Mouse (Mus musculus) neural tube, embryonic 14.5 days (tissue): ENCODE results near the gene 2900011O08Rik. TPM values are rescaled to one million over a fixed set of nuclear protein-coding genes. Genes with fewer than 3 reads are reported as not detected.

ENCODE experiments used
- ATAC-seq: fragments of 200-750 bp; cut with Nextera tagmentation; 2 replicates; pipeline ENCODE4 v1.8.0; 2017; ENCODE audit warnings: low read depth, mild to moderate bottlenecking, moderate TSS enrichment, moderate library complexity
- H3K27ac ChIP-seq: fragments of 300-500 bp; sonication (generic); 2 replicates; pipeline ENCODE4 v1.5.1; 2014; ENCODE audit warnings: low read depth, mild to moderate bottlenecking, control low read depth, low read length, moderate library complexity, mixed read lengths
- H3K27me3 ChIP-seq: fragments of 300-500 bp; sonication (generic); 2 replicates; pipeline ENCODE4 v1.6.1; 2014; ENCODE audit warnings: low read length; ENCODE audit not compliant: control insufficient read depth, insufficient read depth
- H3K36me3 ChIP-seq: fragments of 300-500 bp; sonication (generic); 2 replicates; pipeline ENCODE4 v1.6.1; 2014; ENCODE audit warnings: low read length, mixed read lengths; ENCODE audit not compliant: control insufficient read depth, insufficient read depth
- H3K4me1 ChIP-seq: fragments of 300-500 bp; sonication (generic); 2 replicates; pipeline ENCODE4 v1.6.1; 2014; ENCODE audit warnings: low read length; ENCODE audit not compliant: control insufficient read depth, insufficient read depth
- H3K4me2 ChIP-seq: fragments of 300-500 bp; sonication (generic); 2 replicates; pipeline ENCODE4 v1.6.1; 2014; ENCODE audit warnings: mild to moderate bottlenecking, low read depth, low read length, control low read depth
- H3K4me3 ChIP-seq: fragments of 300-500 bp; sonication (generic); 2 replicates; pipeline ENCODE4 v1.5.1; 2014; ENCODE audit warnings: low read depth, low read length, control low read depth, mixed read lengths
- H3K9ac ChIP-seq: fragments of 300-500 bp; sonication (generic); replicated peaks from 2 replicates; pipeline ENCODE4 v1.6.1; 2014; ENCODE audit warnings: low read depth, mild to moderate bottlenecking, control low read depth, low read length, mixed read lengths
- H3K9me3 ChIP-seq: fragments of 300-500 bp; sonication (generic); 2 replicates; pipeline ENCODE4 v1.6.1; 2016; ENCODE audit warnings: low read length; ENCODE audit not compliant: control insufficient read depth
- WGBS: fragments of 180-500 bp; shearing (Covaris S2); extraction: QIAGEN DNeasy Blood & Tissue Kit; methylation state at CpG from one replicate; pipeline ENCODE4 v1.1.7; 2014; 5-methylcytosine and 5-hydroxymethylcytosine counted together
- polyA plus RNA-seq: library from polyadenylated mRNA; unstranded; fragments of >200 nt; fragmentation: Nextera tagmentation; extraction: Ambion mirVana; gene quantifications from 2 replicates; pipeline ENCODE4 v1.2.1, GENCODE M21; 2014

Gene 2900011O08Rik
- polyA plus RNA-seq, 1 experiment from 2014 or later = 233 TPM

DNA sequence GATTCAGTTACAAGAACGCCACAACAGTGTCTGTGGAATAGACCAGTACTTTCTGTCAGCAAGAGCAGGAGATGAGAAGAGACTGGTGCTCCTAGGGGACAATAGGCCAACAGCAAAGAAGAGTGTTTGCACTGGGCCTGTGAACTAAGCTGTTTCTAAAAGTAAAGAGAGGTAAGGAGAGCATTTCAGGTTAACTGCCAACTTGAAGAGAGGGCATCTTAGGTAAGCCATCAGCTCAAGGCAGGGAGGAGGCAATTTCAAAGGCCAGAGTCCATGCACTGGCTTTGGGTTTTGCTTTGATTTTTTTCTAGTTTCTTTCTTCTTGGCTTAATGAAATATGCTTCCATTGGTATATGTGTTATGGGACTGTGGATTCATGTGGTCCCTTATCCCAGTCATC is 7.7 kb downstream of the 2900011O08Rik start:
- no peaks in the 10 kb centered on the region for H3K4me1 ChIP-seq
- H3K4me2 ChIP-seq = no peak overlapping the region
- no peaks in the 10 kb centered on the region for H3K27me3 ChIP-seq
- ATAC-seq = no peak
- H3K9ac ChIP-seq = no peak overlapping the region
- WGBS = 97% methylated on average over 1 of the region's 1 CpGs
- H3K36me3 ChIP-seq = no peaks in the 10 kb centered on the region
- H3K27ac ChIP-seq = no peak overlapping the region
- no peak overlapping the region for H3K4me3 ChIP-seq
- no peaks in the 10 kb centered on the region for H3K9me3 ChIP-seq

DNA sequence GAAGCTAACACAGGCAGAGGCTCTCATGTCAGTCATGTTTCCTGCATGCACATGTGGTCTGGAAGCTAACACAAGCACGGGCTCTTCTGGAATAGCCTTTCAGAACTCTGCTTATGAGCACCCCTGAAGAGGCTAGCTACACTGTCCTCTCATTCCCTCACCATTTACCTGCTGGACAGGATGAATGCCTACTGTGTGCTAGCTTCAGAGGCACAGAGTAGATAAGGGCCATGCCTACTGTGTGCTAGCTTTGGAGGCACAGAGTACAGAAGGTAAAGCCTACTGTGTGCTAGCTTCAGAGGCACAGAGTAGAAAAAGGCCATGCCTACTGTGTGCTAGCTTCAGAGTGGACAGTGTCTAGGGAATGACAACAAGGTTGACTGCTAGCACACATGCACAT is 8.1 kb downstream of the 2900011O08Rik start:
- no peaks in the 10 kb centered on the region for H3K36me3 ChIP-seq
- H3K9me3 ChIP-seq = no peaks in the 10 kb centered on the region
- H3K27me3 ChIP-seq = no peaks in the 10 kb centered on the region
- no peak for ATAC-seq
- no peak overlapping the region for H3K4me3 ChIP-seq
- WGBS = 86% methylated on average over 1 of the region's 1 CpGs
- no peaks in the 10 kb centered on the region for H3K4me1 ChIP-seq
- H3K27ac ChIP-seq = no peak overlapping the region
- H3K4me2 ChIP-seq = no peak overlapping the region
- H3K9ac ChIP-seq = no peak overlapping the region

DNA sequence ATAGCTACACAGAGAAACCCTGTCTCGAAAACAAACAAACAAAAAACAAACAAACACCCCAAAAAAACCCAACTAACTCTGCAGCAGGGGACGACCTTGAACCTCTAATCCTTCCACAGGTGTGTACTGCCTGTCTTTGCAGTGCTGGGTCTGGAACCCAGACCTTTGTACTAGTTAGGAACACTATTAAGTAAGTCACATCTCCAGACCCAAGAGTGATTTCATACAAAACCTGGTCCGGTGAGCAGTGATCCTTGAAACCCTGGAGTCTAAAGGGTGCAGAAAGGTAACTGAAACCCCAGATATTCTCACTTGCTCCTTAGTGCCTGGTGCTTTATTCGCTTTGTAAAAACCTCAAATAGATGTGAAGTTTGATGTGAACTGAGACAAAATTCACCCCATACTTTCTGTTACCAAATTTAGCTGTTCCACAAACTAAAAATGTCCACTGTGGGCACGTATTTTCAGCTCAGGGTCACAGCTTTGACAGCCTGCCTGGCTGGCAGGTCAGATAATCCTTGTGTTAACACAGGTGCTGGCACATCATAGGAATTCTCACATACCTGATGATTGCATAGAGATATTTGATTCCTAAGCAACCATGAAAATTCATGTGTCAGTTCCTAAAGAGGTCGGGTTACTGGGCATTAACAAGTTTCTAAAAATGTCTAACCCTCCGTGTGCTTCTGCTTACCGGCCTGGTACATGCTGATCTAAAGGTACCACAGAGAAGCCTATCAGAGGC is 17.2 kb downstream of the 2900011O08Rik start:
- Histone ChIP-seq H3K4me3 (no peak overlapping the region), H3K4me2 (no peak overlapping the region), H3K27ac (no peak overlapping the region), H3K4me1 (no peaks in the 10 kb centered on the region), H3K9ac (no peak overlapping the region), H3K9me3 (no peaks in the 10 kb centered on the region), H3K27me3 (no peaks in the 10 kb centered on the region), H3K36me3 (no peaks in the 10 kb centered on the region)
- no peak for ATAC-seq
- WGBS = 67% methylated on average over 8 of the region's 8 CpGs

DNA sequence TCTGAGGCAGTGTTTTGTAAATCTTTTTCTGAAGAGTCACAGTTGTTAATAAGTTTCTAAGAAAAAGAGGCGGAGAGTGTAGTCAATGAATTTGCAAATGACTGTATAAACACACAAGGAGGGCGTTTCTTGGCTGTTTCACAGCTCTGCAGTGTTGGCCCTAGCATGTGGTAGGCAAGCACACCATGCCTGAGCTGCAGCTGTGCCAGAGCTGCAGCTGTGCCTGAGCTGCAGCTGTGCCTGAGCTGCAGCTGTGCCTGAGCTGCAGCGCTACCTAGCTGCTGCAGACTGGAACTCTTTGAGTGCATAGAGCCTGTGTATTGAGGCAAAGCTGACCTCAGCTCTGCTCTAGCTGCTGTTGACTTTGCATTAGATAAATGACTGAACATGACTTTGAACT is 17.8 kb downstream of the 2900011O08Rik start:
- H3K27ac ChIP-seq = no peak overlapping the region
- H3K4me2 ChIP-seq = no peak overlapping the region
- 20% methylated on average over 3 of the region's 3 CpGs for WGBS
- no peaks in the 10 kb centered on the region for H3K27me3 ChIP-seq
- H3K36me3 ChIP-seq = no peaks in the 10 kb centered on the region
- no peaks in the 10 kb centered on the region for H3K4me1 ChIP-seq
- H3K9ac ChIP-seq = no peak overlapping the region
- no peak overlapping the region for H3K4me3 ChIP-seq
- no peaks in the 10 kb centered on the region for H3K9me3 ChIP-seq
- ATAC-seq = peak; percentile 85

DNA sequence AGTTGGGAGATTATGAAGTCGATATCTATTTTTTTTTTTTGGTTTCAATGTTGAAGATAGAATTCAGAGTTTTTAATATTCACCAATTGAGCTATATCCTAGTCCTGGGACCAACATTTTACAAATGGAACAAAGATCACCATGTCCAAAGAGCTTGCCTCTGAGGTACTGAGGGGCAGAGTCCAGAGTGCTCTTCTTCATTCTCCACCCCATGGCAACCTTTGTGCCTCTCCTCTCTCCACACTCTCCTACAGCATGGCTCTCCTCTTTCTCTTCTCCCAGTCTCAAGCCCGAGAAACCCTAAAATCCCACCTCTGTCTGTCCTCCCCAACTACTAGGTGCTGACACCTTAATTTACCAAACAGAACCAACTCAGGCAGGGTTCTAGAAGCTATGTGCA is 18.3 kb downstream of the 2900011O08Rik start:
- no peaks in the 10 kb centered on the region for H3K9me3 ChIP-seq
- no peak for ATAC-seq
- no peaks in the 10 kb centered on the region for H3K36me3 ChIP-seq
- no peak overlapping the region for H3K4me3 ChIP-seq
- H3K4me1 ChIP-seq = no peaks in the 10 kb centered on the region
- no peaks in the 10 kb centered on the region for H3K27me3 ChIP-seq
- no peak overlapping the region for H3K27ac ChIP-seq
- H3K9ac ChIP-seq = no peak overlapping the region
- H3K4me2 ChIP-seq = no peak overlapping the region
- 93% methylated on average over 2 of the region's 2 CpGs for WGBS

DNA sequence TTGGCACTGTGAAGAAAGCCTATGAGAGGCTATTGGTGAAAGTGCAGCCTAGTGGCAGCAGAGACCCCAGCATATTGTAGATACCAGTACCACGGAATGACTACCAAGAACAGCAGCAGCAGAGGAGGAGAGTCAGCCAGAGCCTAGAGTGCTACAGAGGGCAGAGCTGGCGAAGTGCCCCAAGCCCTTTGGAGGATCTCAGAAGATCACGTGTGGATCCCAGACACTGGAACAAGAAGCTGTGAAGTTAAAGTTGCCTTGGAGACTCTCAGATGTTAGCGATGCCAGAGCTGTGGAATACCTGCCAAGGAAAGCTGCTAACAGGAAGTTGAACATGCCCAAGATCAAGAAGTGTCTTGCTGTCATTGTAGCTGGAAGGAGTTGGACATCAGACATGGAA is 18.9 kb downstream of the 2900011O08Rik start:
- Histone ChIP-seq H3K36me3 (no peaks in the 10 kb centered on the region), H3K27me3 (no peaks in the 10 kb centered on the region), H3K4me3 (no peak overlapping the region), H3K9me3 (no peaks in the 10 kb centered on the region), H3K4me2 (no peak overlapping the region), H3K9ac (no peak overlapping the region), H3K4me1 (no peaks in the 10 kb centered on the region), H3K27ac (no peak overlapping the region)
- ATAC-seq = no peak
- 92% methylated on average over 4 of the region's 4 CpGs for WGBS

DNA sequence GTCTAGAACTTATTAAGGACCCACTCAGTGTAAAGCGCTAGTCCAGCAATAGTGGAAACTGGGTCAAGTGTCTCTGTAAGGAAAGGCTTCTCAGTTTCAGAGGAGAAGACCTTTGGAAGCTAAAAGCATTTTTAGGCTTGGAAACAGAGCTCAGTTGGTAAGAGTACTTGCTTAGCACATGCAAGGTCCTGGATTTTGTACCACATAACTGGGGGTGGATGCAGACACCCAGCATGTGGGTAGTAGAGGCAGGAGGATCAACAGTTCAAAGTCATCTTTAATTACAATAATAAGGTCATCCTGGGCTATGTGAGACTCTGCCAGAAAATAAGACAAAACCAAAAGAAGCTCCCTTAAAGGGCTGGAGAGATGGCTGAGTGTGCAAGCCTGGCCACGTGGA is 21.7 kb downstream of the 2900011O08Rik start:
- H3K27ac ChIP-seq = no peak overlapping the region
- no peaks in the 10 kb centered on the region for H3K4me1 ChIP-seq
- H3K9me3 ChIP-seq = no peaks in the 10 kb centered on the region
- no peaks in the 10 kb centered on the region for H3K27me3 ChIP-seq
- no peak overlapping the region for H3K4me3 ChIP-seq
- H3K4me2 ChIP-seq = no peak overlapping the region
- no peak overlapping the region for H3K9ac ChIP-seq
- 82% methylated on average over 2 of the region's 2 CpGs for WGBS
- ATAC-seq = no peak
- H3K36me3 ChIP-seq = no peaks in the 10 kb centered on the region

DNA sequence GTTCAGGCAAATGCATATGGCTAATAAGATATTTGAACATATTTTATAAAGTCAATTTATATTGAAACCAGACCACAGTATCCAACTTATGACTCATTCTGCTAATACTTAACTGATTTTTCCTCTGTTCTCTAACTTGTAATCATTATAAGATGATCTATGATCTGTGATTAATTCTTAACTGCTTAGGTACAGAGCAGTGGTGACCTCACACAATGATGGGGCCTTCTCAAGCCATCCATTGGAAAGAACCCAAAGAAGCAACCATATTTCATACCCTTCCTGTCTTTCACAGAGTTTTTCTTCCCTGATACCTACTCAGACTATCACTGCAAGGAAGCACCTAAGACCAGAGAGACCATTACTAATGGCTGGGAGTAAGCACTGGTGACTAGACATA is 22.3 kb downstream of the 2900011O08Rik start:
- H3K27ac ChIP-seq = no peak overlapping the region
- ATAC-seq = no peak

DNA sequence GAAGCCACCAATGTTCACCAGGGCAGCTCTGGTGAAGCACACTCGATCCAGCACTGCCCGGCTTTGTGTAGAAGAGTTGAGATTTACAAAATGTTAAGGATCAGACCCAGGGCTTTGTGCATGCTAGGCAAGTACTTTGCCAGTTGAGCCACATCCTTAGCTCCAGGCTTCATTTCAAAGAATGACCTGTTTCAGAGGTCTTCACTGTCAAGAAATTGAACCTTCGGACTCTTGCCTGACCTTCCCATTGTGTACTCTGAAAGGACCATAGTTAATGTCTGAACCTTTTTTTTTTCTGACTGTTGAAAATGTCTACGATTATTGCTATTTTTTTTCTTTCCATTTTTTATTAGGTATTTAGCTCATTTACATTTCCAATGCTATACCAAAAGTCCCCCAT is 23.6 kb downstream of the 2900011O08Rik start:
- Histone ChIP-seq H3K9me3 (no peaks in the 10 kb centered on the region), H3K4me3 (no peak overlapping the region), H3K4me1 (no peaks in the 10 kb centered on the region), H3K27me3 (no peaks in the 10 kb centered on the region), H3K27ac (no peak overlapping the region), H3K36me3 (no peaks in the 10 kb centered on the region), H3K9ac (no peak overlapping the region), H3K4me2 (no peak overlapping the region)
- 90% methylated on average over 4 of the region's 4 CpGs for WGBS
- no peak for ATAC-seq

More for the DNA sequence above, 22.3 kb downstream of the 2900011O08Rik start:
- Histone ChIP-seq H3K9me3 (no peaks in the 10 kb centered on the region), H3K9ac (no peak overlapping the region), H3K4me3 (no peak overlapping the region), H3K4me1 (no peaks in the 10 kb centered on the region), H3K36me3 (no peaks in the 10 kb centered on the region), H3K4me2 (no peak overlapping the region), H3K27me3 (no peaks in the 10 kb centered on the region)
